Mouse (Mus musculus) brain, embryonic 14.5 days (tissue): Measurements from ENCODE around the gene Hsd3b7.

Experiments used
- CTCF ChIP-seq: fragments of 200-500 bp; IDR thresholded peaks from 2 replicates; pipeline ENCODE4 v1.5.1; 2012; ENCODE audit warnings: inconsistent platforms, mild to moderate bottlenecking, moderate library complexity, borderline replicate concordance; ENCODE audit not compliant: insufficient read depth, insufficient read length; ENCODE audit errors: extremely low read depth
- POLR2A ChIP-seq: fragments of 200-500 bp; IDR thresholded peaks from 2 replicates; pipeline ENCODE4 v1.6.1; 2012; ENCODE audit warnings: mild to moderate bottlenecking, inconsistent platforms, borderline replicate concordance; ENCODE audit not compliant: poor library complexity, insufficient read depth, insufficient read length, severe bottlenecking; ENCODE audit errors: extremely low read depth

DNA sequence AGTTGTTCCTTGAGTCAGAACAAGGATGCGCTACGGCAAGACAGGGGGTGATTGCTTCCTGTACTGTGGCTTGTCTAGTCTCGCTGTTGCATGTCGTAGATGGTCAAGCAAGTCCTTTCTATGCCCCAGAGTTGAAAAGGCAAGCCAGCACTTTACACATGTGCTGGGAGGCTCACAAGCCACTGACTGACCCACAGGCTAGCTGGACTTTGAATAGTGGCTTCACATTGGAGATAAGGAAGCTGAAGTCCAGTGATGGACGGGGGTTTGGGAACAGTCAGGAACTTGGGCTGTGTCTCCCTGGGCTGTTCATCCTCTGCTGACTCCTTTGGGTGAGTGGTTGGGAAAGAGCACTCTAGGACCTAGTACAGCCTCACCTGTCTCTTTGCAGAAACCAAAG lies 48.8 kb upstream of the Hsd3b7 start:
- TF ChIP-seq CTCF (no peak), POLR2A (no peak)
